Mouse (Mus musculus) CH12.LX (cell line): ENCODE data around the gene Npm3.

Source experiments
- CTCF ChIP-seq, 2 experiments: IDR thresholded peaks in 1 of 2; conservative IDR thresholded peaks in 1 of 2; 2 replicates each; pipeline ENCODE4 v1.5.1; 2011 to 2012; ENCODE audit warnings: low read depth in 2 of 2, low read length in 2 of 2, improper control_type of control experiment in 1 of 2, inconsistent platforms in 1 of 2, mild to moderate bottlenecking in 1 of 2, moderate library complexity in 1 of 2
- IRF4 ChIP-seq: IDR thresholded peaks from 2 replicates; pipeline ENCODE4 v1.6.1; 2014; ENCODE audit warnings: low read depth, mild to moderate bottlenecking, inconsistent platforms, low read length, improper control_type of control experiment
- POLR2A ChIP-seq: IDR thresholded peaks from 2 replicates; pipeline ENCODE4 v1.6.1; 2011; ENCODE audit warnings: low read depth, mild to moderate bottlenecking, improper control_type of control experiment, low read length

DNA sequence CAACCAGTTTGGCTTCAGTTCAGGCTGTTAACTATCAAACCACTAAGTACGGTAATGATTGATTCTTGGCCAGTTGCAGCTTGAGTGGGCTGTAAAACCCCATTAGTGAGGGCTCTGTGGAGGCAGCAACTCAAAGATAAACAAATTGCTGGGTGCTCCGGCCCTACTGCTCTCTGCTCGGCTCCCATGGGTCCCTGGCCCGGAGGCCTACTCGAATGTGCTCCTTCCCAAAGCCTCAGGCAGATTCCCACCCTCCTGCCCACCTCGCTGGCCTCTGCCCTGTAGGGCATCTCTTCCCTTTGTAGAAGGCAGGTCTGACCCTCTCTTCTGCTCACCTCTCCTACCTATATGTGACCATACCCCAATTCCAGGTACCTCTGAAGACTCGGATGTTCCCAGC is 14.6 kb downstream of the Npm3 start:
- no peak for TF ChIP-seq CTCF (conservative IDR thresholded peaks at IDR 0.05 in 1 of 2, IDR thresholded peaks at IDR 0.05 in 1 of 2; ENCODE audit: low read depth in 2 of 2, low read length in 2 of 2)
- TF ChIP-seq IRF4 = no peak
- TF ChIP-seq POLR2A = no peak
